Mouse (Mus musculus): ENCODE results near the gene Acadvl.

Gene Acadvl

DNA sequence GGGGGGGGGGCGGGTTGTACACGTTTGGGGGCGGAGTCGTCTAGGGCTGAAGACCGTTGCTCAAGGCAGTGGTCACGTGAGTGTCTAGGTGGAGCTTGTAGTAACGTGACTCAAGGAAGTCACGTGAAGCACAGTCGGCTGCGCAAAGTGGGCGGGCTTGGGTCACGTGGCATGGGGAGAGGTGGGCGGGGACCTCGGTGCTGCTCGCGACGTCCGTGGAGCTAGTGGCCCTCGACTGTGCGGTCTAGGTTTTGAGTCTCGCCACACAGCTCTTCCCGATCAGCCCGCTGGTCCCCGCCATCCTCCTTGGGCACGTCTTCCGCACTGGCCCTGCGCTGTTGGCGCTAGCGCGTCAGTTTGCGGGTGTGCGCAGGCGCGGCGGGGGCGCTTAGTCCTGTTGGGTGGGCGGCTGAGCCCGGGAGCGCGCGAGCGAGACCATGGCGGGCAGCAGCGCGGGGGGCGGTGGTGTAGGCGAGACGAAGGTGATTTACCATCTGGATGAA, 14.8 kb downstream of the Acadvl start, which contains the start of gene Dvl2:
Gene Dvl2 (plus strand): TSS at position 200 of the 503 bp plus-strand sequence.
- peak; percentile 84 to 86 for DNase-seq

DNA sequence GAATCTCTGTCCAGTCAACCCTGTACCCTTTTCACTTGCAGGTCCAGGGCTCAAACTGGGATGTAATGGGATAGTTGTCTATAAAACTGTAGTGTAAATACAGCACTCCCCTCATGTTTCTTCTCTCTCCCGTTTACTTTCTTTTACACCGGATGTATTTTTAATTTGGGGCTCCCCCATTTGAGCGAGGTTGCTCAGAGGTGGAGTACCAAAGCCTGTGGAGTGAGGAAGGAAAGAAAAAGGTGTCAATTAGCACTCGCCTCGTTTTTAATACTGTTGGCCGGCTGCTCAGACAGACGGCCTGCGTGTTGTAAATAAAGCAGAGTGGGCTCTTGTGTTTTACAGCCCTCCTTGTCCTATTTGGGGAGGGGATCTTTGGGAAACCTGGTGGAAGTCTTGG, 15.5 kb downstream of the Acadvl start:
- no peak for DNase-seq

- DNase-seq = no peak
Observed at GRCm38 (mm10) chr11:69998567-69999491, 16.4 kb downstream of the Acadvl start.

- DNase-seq = peak; percentile 89 to 90
Observed at GRCm38 (mm10) chr11:69997070-69997509, 18.1 kb downstream of the Acadvl start.

- peak in 1 of 2 experiments; percentile 57 for DNase-seq
Observed at GRCm38 (mm10) chr11:69996161-69997061, 18.8 kb downstream of the Acadvl start.

DNA sequence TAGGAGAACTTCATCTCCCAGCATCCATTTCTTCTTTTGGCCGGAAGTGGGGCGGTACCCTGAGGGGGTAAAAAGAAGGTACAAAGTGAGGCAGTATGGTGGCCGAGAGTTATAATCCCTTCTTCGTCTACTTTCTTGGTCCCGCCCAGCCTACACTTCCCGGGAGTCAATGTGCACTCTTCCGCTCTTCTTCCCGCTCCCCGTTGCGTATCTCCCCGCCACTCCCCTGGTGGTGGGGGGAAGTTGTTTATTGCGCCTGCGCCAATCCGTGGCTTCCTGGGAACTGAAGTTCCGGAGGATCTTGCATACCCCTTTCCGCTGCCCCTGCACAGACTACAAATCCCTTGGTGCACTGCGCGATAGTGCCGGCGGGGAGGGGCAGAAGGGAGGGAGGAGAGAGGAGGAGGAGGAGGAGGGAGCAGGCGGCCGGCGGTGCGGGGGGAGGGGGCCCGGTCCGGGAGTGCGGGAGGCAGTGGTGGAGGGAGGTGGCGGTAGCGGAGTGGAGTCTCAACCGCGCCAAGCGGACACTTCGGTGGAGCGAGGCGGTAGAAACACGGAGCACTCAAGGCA, 19.7 kb downstream of the Acadvl start, which contains the start of gene Phf23:
Gene Phf23 (plus strand): TSS at position 387 of the 570 bp plus-strand sequence.
- peak; percentile 93 to 97 for DNase-seq

- no peak for DNase-seq
Observed at GRCm38 (mm10) chr11:69994401-69995090, 20.7 kb downstream of the Acadvl start.

- no peak for DNase-seq
Observed at GRCm38 (mm10) chr11:69992932-69993331, 22.3 kb downstream of the Acadvl start.

GRCm38 (mm10) chr11:69992396-69992795, 22.8 kb downstream of the Acadvl start:
- DNase-seq = no peak

- no peak for DNase-seq
Observed at GRCm38 (mm10) chr11:69991711-69992110, 23.5 kb downstream of the Acadvl start.

DNA sequence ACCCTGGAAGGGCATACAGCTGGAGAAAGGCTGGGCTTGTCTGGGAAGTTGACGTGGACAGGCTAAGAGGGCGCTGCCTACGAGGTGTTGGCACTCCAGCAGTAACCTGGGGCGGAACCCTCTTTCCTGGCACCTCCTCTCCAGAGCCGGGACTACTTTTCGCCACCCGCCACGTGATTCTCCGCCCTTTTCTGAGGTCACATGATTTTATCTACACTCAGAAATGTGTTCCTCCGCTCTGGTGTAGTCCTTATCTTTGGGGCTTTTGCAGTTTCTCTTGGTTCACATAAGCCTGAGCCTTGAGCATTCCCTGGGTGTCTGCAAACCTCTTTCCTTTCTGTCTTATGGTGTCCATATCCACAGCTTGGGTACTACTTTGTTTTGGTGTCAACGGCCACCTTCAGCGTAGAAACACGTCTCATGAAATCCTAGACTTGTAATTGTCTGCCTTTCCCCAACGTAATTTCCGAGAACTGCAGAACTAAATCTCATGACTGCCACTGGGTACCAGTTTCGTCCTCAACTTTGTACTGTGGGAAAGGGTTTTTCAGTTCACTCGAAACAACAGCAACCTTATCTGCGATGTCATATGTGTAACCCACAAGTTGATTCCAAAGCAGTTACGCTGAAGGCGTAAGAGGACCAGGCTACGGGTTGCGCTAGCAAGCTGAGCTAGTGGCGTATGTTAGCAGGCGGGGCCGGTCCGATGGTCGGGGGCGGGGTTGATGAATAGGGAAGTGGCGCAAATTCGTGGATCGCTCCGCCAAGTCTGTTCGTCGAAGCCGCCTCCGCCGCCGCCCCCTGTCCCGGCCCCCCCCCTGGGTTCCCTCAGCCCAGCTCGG, 24.1 kb downstream of the Acadvl start, which contains the start of gene Gabarap:
Gene Gabarap (plus strand): TSS at position 294 of the 842 bp plus-strand sequence.
- peak; percentile 91 to 93 for DNase-seq

DNA sequence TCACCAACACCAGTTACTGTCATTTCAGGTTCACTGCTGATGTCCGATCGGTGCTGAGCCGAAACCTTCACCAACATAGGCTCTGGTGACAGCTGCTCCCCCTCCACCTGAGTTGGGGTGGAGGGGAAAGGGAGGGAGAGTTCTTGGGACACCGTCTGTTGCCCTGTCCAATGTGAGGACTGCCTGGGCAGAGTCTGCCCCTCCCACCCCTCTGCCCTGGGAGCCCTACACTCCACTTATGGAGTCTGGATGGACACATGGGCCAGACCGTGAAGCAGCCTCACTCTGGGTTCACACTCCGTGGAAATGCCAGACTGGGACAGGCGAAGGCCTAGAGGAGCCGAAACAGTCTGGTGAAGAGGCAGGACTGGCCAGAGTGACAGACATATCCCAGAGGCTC, 25.3 kb downstream of the Acadvl start:
- no peak for DNase-seq

- DNase-seq = no peak
Observed at GRCm38 (mm10) chr11:69984431-69984830, 30.8 kb downstream of the Acadvl start.

DNA sequence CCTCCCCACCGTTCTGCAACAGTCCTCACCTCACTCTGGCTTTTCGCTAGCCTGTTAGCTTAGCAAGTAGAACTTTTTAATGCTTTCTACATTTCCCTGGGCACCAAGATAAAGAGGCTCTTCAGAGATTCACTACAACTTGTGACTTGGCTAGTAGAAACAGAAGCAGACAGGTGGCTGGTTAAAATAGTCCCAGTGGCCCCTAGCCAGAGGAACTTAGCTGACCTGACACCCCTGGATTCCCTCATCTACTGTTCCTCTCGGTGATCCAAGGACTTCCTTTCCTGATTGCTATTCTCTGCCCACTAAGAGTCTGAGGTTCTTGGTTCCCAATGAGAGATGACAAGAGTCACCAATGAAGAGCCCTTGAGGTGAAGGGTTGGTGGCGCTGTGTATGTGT, 31.8 kb downstream of the Acadvl start:
- DNase-seq = no peak

- DNase-seq = no peak
Observed at GRCm38 (mm10) chr11:69982877-69983276, 32.3 kb downstream of the Acadvl start.

DNA sequence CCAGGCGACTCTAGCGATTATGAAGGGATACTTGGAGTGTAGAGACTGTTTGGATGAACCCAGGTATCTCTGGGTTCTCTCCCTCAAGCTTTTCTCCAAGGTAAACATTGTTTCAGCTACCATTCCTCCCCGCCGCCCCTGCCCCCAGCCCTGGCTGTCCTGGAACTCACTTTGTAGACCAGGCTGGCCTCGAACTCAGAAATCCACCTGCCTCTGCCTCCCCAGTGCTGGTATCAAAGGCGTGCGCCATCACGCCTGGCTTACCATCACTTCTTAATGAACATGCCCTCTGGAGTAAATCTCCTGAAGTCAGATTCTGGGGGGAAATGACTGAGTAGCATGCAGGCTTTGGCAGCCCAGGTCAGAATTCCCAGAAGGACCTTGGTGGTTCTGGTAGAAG, 33.0 kb downstream of the Acadvl start, which contains the start of gene Elp5:
Gene Elp5 (minus strand): TSS at position 293 of the 400 bp plus-strand sequence.
- no peak for DNase-seq

DNA sequence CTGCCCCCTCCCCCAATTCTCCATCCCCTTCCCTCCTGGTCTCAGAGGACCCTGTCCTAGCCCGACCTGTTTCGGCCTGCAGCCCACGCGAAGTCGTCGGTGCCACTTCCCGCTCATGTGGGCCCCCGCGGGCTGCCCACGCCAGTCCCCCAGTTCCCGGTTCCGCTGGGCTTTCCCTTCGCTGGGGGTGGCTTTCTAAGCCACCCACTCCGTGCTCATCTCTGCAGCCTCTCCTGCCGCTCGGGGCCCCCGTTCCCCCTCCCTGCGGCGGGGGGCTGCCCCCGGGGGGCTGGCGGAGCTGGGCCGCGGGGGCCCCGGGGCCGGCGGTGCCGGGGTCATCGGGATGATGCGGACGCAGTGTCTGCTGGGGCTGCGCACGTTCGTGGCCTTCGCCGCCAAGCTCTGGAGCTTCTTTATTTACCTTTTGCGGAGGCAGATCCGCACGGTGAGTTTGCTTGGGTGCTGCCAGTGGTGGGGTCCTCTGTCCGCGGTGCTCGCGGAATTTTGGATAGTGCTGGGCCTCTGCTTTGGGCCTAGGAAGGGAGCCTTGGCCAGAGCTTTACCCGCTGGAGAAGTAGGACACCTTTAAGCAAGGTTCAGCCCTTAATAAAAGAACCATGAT, 34.0 kb downstream of the Acadvl start, which contains the start of gene Ctdnep1:
Gene Ctdnep1 (plus strand): TSS at position 16 of the 622 bp plus-strand sequence.
- DNase-seq = peak in 1 of 2 experiments; percentile 39

DNA sequence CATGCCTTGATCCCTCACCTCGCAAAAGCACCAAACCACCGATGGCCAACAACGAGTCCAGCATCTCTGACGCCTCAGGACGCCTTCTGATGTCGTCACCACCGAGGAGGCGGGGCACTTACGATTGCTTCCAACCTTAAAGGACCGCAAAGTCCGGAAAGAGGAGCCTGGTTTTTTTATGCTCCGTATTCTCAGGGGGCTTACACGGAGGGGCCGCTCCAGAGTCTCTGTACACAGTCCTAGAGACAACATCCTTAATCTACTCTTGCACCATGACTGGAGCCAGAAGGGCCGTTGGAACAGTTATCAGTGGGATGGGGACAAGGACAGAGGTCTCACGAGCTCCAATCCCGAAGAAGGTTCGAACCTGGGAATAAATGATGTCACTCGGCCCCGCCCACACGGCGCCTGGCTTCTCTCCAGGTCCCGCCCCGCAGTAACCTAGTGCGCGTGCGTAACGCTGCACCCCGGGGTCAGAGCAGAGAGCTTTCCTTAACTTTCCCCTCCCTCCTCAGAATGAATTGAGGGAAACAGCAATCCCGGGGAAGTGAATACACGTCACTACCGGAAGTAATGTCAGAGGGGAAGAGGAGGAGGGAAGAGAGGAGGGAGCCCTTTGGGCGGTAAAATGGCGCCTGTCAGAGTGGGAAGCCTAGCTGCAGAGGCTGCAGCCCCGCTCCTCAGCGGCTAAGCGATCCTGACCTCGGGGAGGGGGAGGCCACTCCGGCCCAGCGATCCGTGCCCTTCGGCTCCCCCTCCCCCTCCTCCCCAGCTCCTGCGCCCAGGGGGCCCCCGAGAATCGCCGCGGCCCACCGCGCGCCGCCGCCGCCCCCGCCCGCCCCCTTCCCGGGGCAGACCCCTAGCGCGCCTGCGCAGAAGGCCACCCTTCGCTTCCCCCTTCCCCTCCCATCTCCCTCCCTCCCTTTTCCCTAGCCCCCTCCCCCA, 34.7 kb downstream of the Acadvl start:
- peak; percentile 84 to 90 for DNase-seq

DNA sequence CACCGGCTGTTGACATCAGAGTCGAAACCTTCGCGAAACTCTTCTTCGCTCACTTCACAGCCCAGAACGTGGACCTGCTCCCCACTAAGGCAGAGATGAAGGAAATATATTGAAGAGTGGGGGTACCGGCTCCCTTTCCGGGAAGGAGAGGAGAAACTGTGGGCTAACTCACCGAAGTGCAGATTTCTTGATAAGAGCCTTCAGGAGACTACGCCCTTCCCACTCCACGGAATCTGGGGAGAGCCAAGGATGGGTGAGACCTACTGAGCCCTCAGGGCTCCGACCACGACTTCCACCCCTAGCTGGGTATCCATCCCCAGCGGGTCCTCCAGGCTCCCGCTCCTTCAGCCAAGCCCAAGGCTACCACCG, 35.4 kb downstream of the Acadvl start:
- no peak for DNase-seq

Measured in spleen, adult 18-20 months (tissue).